Mouse (Mus musculus) ovary, postnatal 10 days (tissue): ENCODE results near the gene Pdcd11.

Experiments used
- DNase-seq: peaks from one replicate; pipeline ENCODE4 v3.0.0; 2022; ENCODE audit warnings: low spot score

Pdcd11 gene

GRCm38 (mm10) chr19:47090550-47091156, at the start of gene Pdcd11, which contains the start of gene Usmg5:
Pdcd11 (plus strand) TSS chr19:47090768.
Usmg5 (minus strand) TSS chr19:47090647.
- peak; percentile 87 for DNase-seq

- no peak for DNase-seq
Measured at GRCm38 (mm10) chr19:47043608-47044007, 47.0 kb upstream of the Pdcd11 start.

- DNase-seq: no peak
Measured at GRCm38 (mm10) chr19:47046343-47046742, 44.2 kb upstream of the Pdcd11 start.

GRCm38 (mm10) chr19:47047236-47047833, 43.2 kb upstream of the Pdcd11 start:
- DNase-seq: no peak

- DNase-seq: no peak
Measured at GRCm38 (mm10) chr19:47049061-47049460, 41.5 kb upstream of the Pdcd11 start.

- no peak for DNase-seq
Measured at GRCm38 (mm10) chr19:47049840-47050239, 40.7 kb upstream of the Pdcd11 start.

- DNase-seq: peak; percentile 57
Measured at GRCm38 (mm10) chr19:47050271-47051032, 40.1 kb upstream of the Pdcd11 start, which contains the start of gene Pcgf6. Pcgf6 (minus strand) TSS chr19:47050906.

GRCm38 (mm10) chr19:47052927-47053326, 37.6 kb upstream of the Pdcd11 start:
- no peak for DNase-seq

GRCm38 (mm10) chr19:47053471-47053870, 37.1 kb upstream of the Pdcd11 start:
- DNase-seq: no peak

GRCm38 (mm10) chr19:47057684-47058083, 32.9 kb upstream of the Pdcd11 start:
- no peak for DNase-seq

- DNase-seq: no peak
Measured at GRCm38 (mm10) chr19:47065860-47066259, 24.7 kb upstream of the Pdcd11 start.

- peak; percentile 87 for DNase-seq
Measured at GRCm38 (mm10) chr19:47067096-47067882, 23.3 kb upstream of the Pdcd11 start, which contains the start of gene Taf5. Taf5 (plus strand) TSS chr19:47067746.

GRCm38 (mm10) chr19:47067924-47068611, 22.5 kb upstream of the Pdcd11 start:
- peak; percentile 70 for DNase-seq

GRCm38 (mm10) chr19:47088226-47088625, 2.3 kb upstream of the Pdcd11 start:
- DNase-seq: no peak

GRCm38 (mm10) chr19:47089718-47090525, 646 bp upstream of the Pdcd11 start:
- DNase-seq: peak; percentile 29

- no peak for DNase-seq
Measured at GRCm38 (mm10) chr19:47101080-47101479, 10.5 kb downstream of the Pdcd11 start.

GRCm38 (mm10) chr19:47104641-47105271, 14.2 kb downstream of the Pdcd11 start:
- DNase-seq: no peak

GRCm38 (mm10) chr19:47118634-47119033, 28.1 kb downstream of the Pdcd11 start:
- no peak for DNase-seq

- no peak for DNase-seq
Measured at GRCm38 (mm10) chr19:47121054-47121453, 30.5 kb downstream of the Pdcd11 start.

GRCm38 (mm10) chr19:47122802-47123201, 32.2 kb downstream of the Pdcd11 start:
- DNase-seq: no peak
